Mouse (Mus musculus): ENCODE results near the gene Ugt1a8.

GRCm38 (mm10) chr1:88218591-88218990 is 131.0 kb downstream of the Ugt1a8 start:
- no peak for TF ChIP-seq CTCF (IDR thresholded peaks at IDR 0.05; ENCODE audit: insufficient read depth, low read depth, low read length)
- no peak for TF ChIP-seq POLR2A (IDR thresholded peaks at IDR 0.05; ENCODE audit: insufficient read depth, low read depth, low read length)

All from olfactory bulb, adult 2 months (tissue).